Mouse (Mus musculus) CH12.LX (cell line): ENCODE data around the gene Sar1a.

Experiments
- CTCF ChIP-seq, 2 experiments: IDR thresholded peaks in 1 of 2; conservative IDR thresholded peaks in 1 of 2; 2 replicates each; pipeline ENCODE4 v1.5.1; 2011 to 2012; ENCODE audit warnings: low read depth in 2 of 2, low read length in 2 of 2, improper control_type of control experiment in 1 of 2, inconsistent platforms in 1 of 2, mild to moderate bottlenecking in 1 of 2, moderate library complexity in 1 of 2
- KAT2A ChIP-seq: IDR thresholded peaks from 2 replicates; pipeline ENCODE4 v1.6.1; 2012; ENCODE audit warnings: low read length, improper control_type of control experiment, inconsistent platforms; ENCODE audit not compliant: insufficient replicate concordance
- MXI1 ChIP-seq: IDR thresholded peaks from 2 replicates; pipeline ENCODE4 v1.6.1; 2011; ENCODE audit warnings: mild to moderate bottlenecking, low read depth, low read length, improper control_type of control experiment
- POLR2A ChIP-seq: IDR thresholded peaks from 2 replicates; pipeline ENCODE4 v1.6.1; 2011; ENCODE audit warnings: low read depth, mild to moderate bottlenecking, improper control_type of control experiment, low read length
- POLR2AphosphoS2 ChIP-seq: IDR thresholded peaks from 2 replicates; pipeline ENCODE4 v1.6.1; 2011; ENCODE audit warnings: low read depth, low read length, improper control_type of control experiment
- SIN3A ChIP-seq: IDR thresholded peaks from 2 replicates; pipeline ENCODE4 v1.6.1; 2012; ENCODE audit warnings: low read length, improper control_type of control experiment, inconsistent platforms
- ZMIZ1 ChIP-seq: IDR thresholded peaks from 2 replicates; pipeline ENCODE4 v1.6.1; 2012; ENCODE audit warnings: low read depth, mild to moderate bottlenecking, inconsistent platforms, low read length, improper control_type of control experiment
- ZNF384 ChIP-seq: IDR thresholded peaks from 2 replicates; pipeline ENCODE4 v1.6.1; 2012; ENCODE audit warnings: low read depth, low read length, improper control_type of control experiment, inconsistent platforms

DNA sequence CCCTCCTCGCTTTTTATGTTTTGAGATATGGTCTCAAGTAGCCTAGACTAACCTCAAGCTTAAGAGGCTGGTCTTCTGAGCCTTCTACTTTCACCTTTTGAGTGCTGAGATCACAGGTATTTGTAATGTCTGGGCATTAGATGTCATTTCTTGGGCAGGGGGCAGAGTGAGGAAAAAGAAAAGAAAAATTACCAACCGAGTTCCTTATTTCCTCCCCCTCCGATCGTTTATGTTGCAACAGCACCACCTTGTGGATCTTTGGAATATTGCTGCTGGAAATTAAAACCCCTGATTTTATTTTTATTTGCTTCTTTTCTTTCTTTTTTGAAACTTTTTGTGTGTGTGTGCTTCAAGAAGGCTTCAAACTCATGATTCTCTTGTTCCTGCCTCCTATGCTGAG lies 22.1 kb upstream of the Sar1a start:
- TF ChIP-seq CTCF (conservative IDR thresholded peaks at IDR 0.05 in 1 of 2, IDR thresholded peaks at IDR 0.05 in 1 of 2; ENCODE audit: low read depth in 2 of 2, low read length in 2 of 2) = peak; percentile 52 to 88; a peak in 3 of 4 replicates
- no peak for TF ChIP-seq ZMIZ1
- no peak for TF ChIP-seq POLR2A
- TF ChIP-seq MXI1 = no peak
- TF ChIP-seq POLR2AphosphoS2 = no peak
- TF ChIP-seq ZNF384 = no peak
- TF ChIP-seq KAT2A = no peak
- TF ChIP-seq SIN3A = no peak
